Mouse (Mus musculus) layer of hippocampus, postnatal 14 days (tissue): Measurements from ENCODE around the gene 9230112D13Rik. TPM values are rescaled to one million over a fixed set of nuclear protein-coding genes. Genes with fewer than 3 reads are reported as not detected.
A peak's percentile ranks its signal among the peaks of the same experiment; 100 is the strongest.

Experiments
- DNase-seq, 2 experiments: peaks; one replicate each; pipeline ENCODE4 v3.0.0; 2021 to 2022; ENCODE audit warnings: low spot score in 2 of 2, mixed read lengths in 1 of 2
- long read RNA-seq, 2 experiments: library from polyadenylated mRNA; stranded (forward); transcript quantifications; one replicate each; pipeline ENCODE4 v2.0.0; 2021
- total RNA-seq, 2 experiments: library from RNA; stranded (reverse); gene quantifications; 2 replicates each; pipeline ENCODE4 v1.2.3; 2021

Gene 9230112D13Rik
- total RNA-seq: not detected
- long read RNA-seq, experiment 1: 0 reads
- long read RNA-seq, experiment 2: 0 reads

GRCm38 (mm10) chr14:34522701-34523100, at the start of gene 9230112D13Rik:
Gene 9230112D13Rik, minus strand, starts transcription at chr14:34522801.
- no peak for DNase-seq

GRCm38 (mm10) chr14:34571610-34572387, 49.2 kb upstream of the 9230112D13Rik start:
- DNase-seq: no peak

- DNase-seq: no peak
Measured at GRCm38 (mm10) chr14:34570903-34571302, 48.3 kb upstream of the 9230112D13Rik start.

- peak; percentile 73 to 89 for DNase-seq
Measured at GRCm38 (mm10) chr14:34570294-34570693, 47.7 kb upstream of the 9230112D13Rik start.

GRCm38 (mm10) chr14:34569534-34570194, 47.1 kb upstream of the 9230112D13Rik start:
- DNase-seq: no peak

GRCm38 (mm10) chr14:34568626-34569025, 46.0 kb upstream of the 9230112D13Rik start:
- no peak for DNase-seq

- no peak for DNase-seq
Measured at GRCm38 (mm10) chr14:34567697-34568096, 45.1 kb upstream of the 9230112D13Rik start.

GRCm38 (mm10) chr14:34566530-34566929, 43.9 kb upstream of the 9230112D13Rik start:
- DNase-seq: no peak

- DNase-seq: no peak
Measured at GRCm38 (mm10) chr14:34565711-34566110, 43.1 kb upstream of the 9230112D13Rik start.

GRCm38 (mm10) chr14:34564646-34565045, 42.0 kb upstream of the 9230112D13Rik start:
- DNase-seq: no peak

- DNase-seq: no peak
Measured at GRCm38 (mm10) chr14:34562393-34562792, 39.8 kb upstream of the 9230112D13Rik start.

GRCm38 (mm10) chr14:34561647-34562046, 39.0 kb upstream of the 9230112D13Rik start:
- DNase-seq: no peak

GRCm38 (mm10) chr14:34558947-34559346, 36.3 kb upstream of the 9230112D13Rik start:
- DNase-seq: no peak

GRCm38 (mm10) chr14:34555211-34555610, 32.6 kb upstream of the 9230112D13Rik start:
- no peak for DNase-seq

GRCm38 (mm10) chr14:34554047-34554446, 31.4 kb upstream of the 9230112D13Rik start:
- DNase-seq: no peak

GRCm38 (mm10) chr14:34553470-34553869, 30.9 kb upstream of the 9230112D13Rik start:
- DNase-seq: no peak

- DNase-seq: no peak
Measured at GRCm38 (mm10) chr14:34552226-34552625, 29.6 kb upstream of the 9230112D13Rik start.

GRCm38 (mm10) chr14:34549004-34549671, 26.5 kb upstream of the 9230112D13Rik start:
- DNase-seq: peak; percentile 77 to 79

GRCm38 (mm10) chr14:34548391-34549001, 25.9 kb upstream of the 9230112D13Rik start:
- peak in 1 of 2 experiments; percentile 46 for DNase-seq

GRCm38 (mm10) chr14:34544545-34544944, 21.9 kb upstream of the 9230112D13Rik start:
- DNase-seq: no peak

- DNase-seq: no peak
Measured at GRCm38 (mm10) chr14:34544001-34544400, 21.4 kb upstream of the 9230112D13Rik start.
